20 mouse cellular contexts compared by ENCODE assay signal in the genomic region with DNA sequence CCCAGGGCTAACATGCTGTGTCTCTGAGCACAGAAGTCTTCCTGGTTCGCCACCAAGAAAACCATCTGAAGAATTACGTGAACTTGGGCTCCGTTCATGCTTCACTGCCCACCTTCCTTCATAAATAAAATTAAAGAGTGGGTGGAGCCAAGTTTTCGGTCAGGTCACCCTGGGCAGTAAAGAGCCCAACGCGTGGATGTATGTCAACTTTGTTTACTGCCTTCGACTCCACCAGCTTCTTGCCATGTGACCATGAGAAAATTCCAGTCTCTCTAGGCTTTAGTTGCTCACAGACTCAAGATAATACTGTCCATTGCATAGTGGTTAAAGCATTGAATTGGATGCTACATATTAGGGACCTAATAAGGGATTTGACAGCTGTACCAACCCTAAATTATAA.
"Had no signal": no experiment of that assay in that cellular context is flagged by ENCODE, and none has a peak within 500 bp of the region (broad histone marks: within the 10 kb centered on the region; RNA-seq: fewer than 3 reads in every experiment).

No protein-coding gene starts in this region.

- H3K4me1 ChIP-seq: limb, embryonic 13.5 days; liver, embryonic 13.5 days; midbrain, embryonic 15.5 days had no signal

- DNase-seq: layer of hippocampus, adult 9-11 months; liver; liver, embryonic 13.5 days; lung, adult 2 months; right cerebral cortex, adult 18-20 months; right cerebral cortex, postnatal 14 days; right cerebral cortex, postnatal 4 days; thymus, adult 2 months; thymus, postnatal 14 days; thymus, postnatal 4 days had no signal

- ATAC-seq: hindbrain, postnatal 0 days; inflammation-experienced regulatory T-cells, adult 6 months; intestine, embryonic 16.5 days; midbrain, embryonic 15.5 days had no signal

- H3K9me3 ChIP-seq: limb, embryonic 10.5 days; limb, embryonic 13.5 days; liver, embryonic 13.5 days; midbrain, embryonic 12.5 days; midbrain, embryonic 15.5 days had no signal

- H3K27me3 ChIP-seq: limb, embryonic 13.5 days; liver, embryonic 13.5 days; midbrain, embryonic 12.5 days; midbrain, embryonic 15.5 days had no signal

- H3K9ac ChIP-seq: limb, embryonic 13.5 days; liver, embryonic 13.5 days; midbrain, embryonic 12.5 days; midbrain, embryonic 15.5 days had no signal

- H3K4me2 ChIP-seq: limb, embryonic 13.5 days; liver, embryonic 13.5 days; midbrain, embryonic 12.5 days; midbrain, embryonic 15.5 days had no signal

- H3K27ac ChIP-seq: hindbrain, postnatal 0 days; layer of hippocampus, adult 2 months; limb, embryonic 13.5 days; liver, embryonic 13.5 days; macrophage; midbrain, embryonic 12.5 days; midbrain, embryonic 15.5 days; stomach, postnatal 0 days had no signal

- H3K4me3 ChIP-seq: layer of hippocampus, adult 2 months; limb, embryonic 10.5 days; limb, embryonic 13.5 days; liver, embryonic 13.5 days; midbrain, embryonic 12.5 days; midbrain, embryonic 15.5 days had no signal

- H3K36me3 ChIP-seq: limb, embryonic 10.5 days; limb, embryonic 13.5 days; liver, embryonic 13.5 days; midbrain, embryonic 12.5 days; midbrain, embryonic 15.5 days had no signal
